Mouse (Mus musculus): ENCODE measurements around the gene Polg.

GRCm38 (mm10) chr7:79474831-79475399 lies 8.8 kb upstream of the Polg start:
- no peak for TF ChIP-seq CTCF (IDR thresholded peaks at IDR 0.05; ENCODE audit: control insufficient read depth, insufficient read depth, insufficient read length)
- no peak for TF ChIP-seq USF1 (IDR thresholded peaks at IDR 0.05; ENCODE audit: low read depth)
- no peak for TF ChIP-seq MAX (IDR thresholded peaks at IDR 0.05)
- TF ChIP-seq MYOD1 (IDR thresholded peaks at IDR 0.05; ENCODE audit: control insufficient read depth, insufficient read length, low read depth) = no peak
- TF ChIP-seq CEBPB (IDR thresholded peaks at IDR 0.05; ENCODE audit: low read depth) = no peak
